Mouse (Mus musculus) Patski (cell line): Measurements from ENCODE around the gene Hipk2. TPM values are rescaled to one million over a fixed set of nuclear protein-coding genes. Genes with fewer than 3 reads are reported as not detected.

Experiments
- ATAC-seq: fragments of 100-300 bp; one replicate; pipeline ENCODE4 v1.8.0; 2021
- CTCF ChIA-PET: fragments of 350-600 bp; sonication (Branson Sonifier 250); formaldehyde crosslinking; loops from one replicate; lab custom pipeline; 2022; ENCODE audit warnings: inconsistent platforms; lab: Charles Lee
- POLR2A ChIA-PET: fragments of 350-600 bp; sonication (Branson Sonifier 250); formaldehyde crosslinking; loops from one replicate; lab custom pipeline; 2022; ENCODE audit warnings: antibody characterized with exemption, inconsistent platforms; lab: Charles Lee
- DNase-seq: peaks from one replicate; pipeline ENCODE4 v3.0.0-alpha.2; 2011; ENCODE audit warnings: low read depth, low spot score
- H3K27me3 ChIP-seq: fragments of 371-371 bp; one replicate; pipeline ENCODE4 v1.5.1; 2021
- CTCF ChIP-seq: fragments of 100-300 bp; IDR thresholded peaks from one replicate; pipeline ENCODE4 v1.5.1; 2021
- in situ Hi-C: fragments of 300-500 bp; cut with MboI; formaldehyde crosslinking; loops from 3 replicates; pipeline ENCODE4 v1.11.1; 2018; ENCODE audit warnings: low pct_unique_long_range_greater_than_20kb, mixed read lengths
- polyA plus RNA-seq: library from polyadenylated mRNA; unstranded; gene quantifications from one replicate; pipeline ENCODE4 v1.2.3, GENCODE M21; 2021

Gene Hipk2
- polyA plus RNA-seq, 1 experiment from 2014 or later = 28.2 TPM

- no peaks in the 10 kb centered on the region for H3K27me3 ChIP-seq
- DNase-seq = no peak
- in situ Hi-C loops = no loop called here
- TF ChIP-seq CTCF = no peak
- ChIA-PET CTCF (interaction anchor here (1.8 to 2.2 kb wide), 2 partner anchors 8 to 17 kb away, joined by 4 to 5 read pairs; no protein-coding TSS in a partner anchor), POLR2A (no interaction called here)
- ATAC-seq = no peak
Observed at GRCm38 (mm10) chr6:38785747-38786146, 90.2 kb downstream of the Hipk2 start.

DNA sequence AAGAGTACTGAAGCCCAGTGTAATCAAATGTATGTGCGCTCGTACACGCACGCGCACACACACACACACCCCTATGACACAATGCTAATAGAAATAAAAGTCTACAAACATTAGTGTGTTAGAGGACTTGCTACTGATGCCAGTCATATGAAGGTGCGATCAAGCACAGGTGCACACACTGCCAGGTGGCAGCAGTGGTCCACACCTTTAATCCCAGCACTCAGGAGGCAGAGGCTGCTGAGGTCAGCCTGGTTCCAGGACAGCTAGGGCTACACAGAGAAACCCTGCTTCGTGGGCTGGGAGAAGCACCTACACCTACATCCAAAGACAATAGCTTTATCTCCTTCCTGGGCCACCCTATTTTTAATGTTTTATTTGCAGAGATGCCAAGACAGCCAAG, 96.6 kb downstream of the Hipk2 start:
- CTCF ChIA-PET = interaction anchor here (0.7 to 1.7 kb wide), 2 partner anchors 11 to 13 kb away, joined by 3 read pairs; no protein-coding TSS in a partner anchor
- POLR2A ChIA-PET = no interaction called here
- DNase-seq = no peak
- no peak for TF ChIP-seq CTCF
- H3K27me3 ChIP-seq = no peaks in the 10 kb centered on the region
- ATAC-seq = no peak
- in situ Hi-C loops = no loop called here

GRCm38 (mm10) chr6:38778887-38779286, 97.1 kb downstream of the Hipk2 start:
- ChIA-PET POLR2A (interaction anchor here (0.6 kb wide), 1 partner anchor 1567 kb away, joined by 3 read pairs; no protein-coding TSS in a partner anchor), CTCF (interaction anchor here (0.7 to 1.7 kb wide), 2 partner anchors 10 to 13 kb away, joined by 3 read pairs; no protein-coding TSS in a partner anchor)
- in situ Hi-C loops = no loop called here
- ATAC-seq (no peak), DNase-seq (no peak)
- no peak for TF ChIP-seq CTCF
- no peaks in the 10 kb centered on the region for H3K27me3 ChIP-seq

DNA sequence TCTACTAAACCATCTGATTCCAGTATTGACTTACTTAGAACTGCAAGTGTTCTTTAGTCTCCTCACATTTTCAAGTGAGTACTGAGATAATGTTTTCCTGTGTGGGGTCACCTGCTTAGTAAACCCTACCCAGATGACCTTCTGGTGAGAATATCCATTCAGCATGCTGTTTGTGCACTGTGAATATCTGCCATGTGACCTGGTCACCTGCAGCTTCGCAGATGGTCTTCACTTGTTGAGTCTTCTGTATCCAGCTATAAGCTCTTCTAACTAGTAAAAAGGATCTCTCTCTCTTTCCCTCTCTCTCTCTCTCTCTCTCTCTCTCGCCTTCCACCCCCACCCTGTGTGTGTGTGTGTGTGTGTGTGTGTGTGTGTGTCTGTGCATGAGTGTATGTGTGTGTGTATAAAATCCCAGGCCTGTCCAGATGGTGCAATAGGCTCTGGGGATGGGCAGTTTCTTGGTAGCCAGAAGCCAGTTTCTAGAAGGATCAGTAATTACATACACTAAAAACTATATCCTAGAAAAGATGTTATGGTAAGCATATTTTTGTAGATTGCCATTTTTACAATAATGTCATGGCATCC, 99.9 kb downstream of the Hipk2 start:
- H3K27me3 ChIP-seq = no peaks in the 10 kb centered on the region
- no peak for TF ChIP-seq CTCF
- no peak for ATAC-seq
- ChIA-PET CTCF (no interaction called here), POLR2A (no interaction called here)
- in situ Hi-C loops = no loop called here
- no peak for DNase-seq

- ChIA-PET CTCF (interaction anchor here (1.2 to 1.6 kb wide), 4 partner anchors 11 to 36 kb away, joined by 3 to 5 read pairs (median 4); no protein-coding TSS in a partner anchor), POLR2A (interaction anchor here (0.8 kb wide), 1 partner anchor 11 kb away, joined by 3 read pairs; no protein-coding TSS in a partner anchor)
- H3K27me3 ChIP-seq = no peaks in the 10 kb centered on the region
- ATAC-seq (peak; percentile 62), DNase-seq (no peak)
- no peak for TF ChIP-seq CTCF
- in situ Hi-C loops = no loop called here
Observed at GRCm38 (mm10) chr6:38772836-38773518, 103.0 kb downstream of the Hipk2 start.

DNA sequence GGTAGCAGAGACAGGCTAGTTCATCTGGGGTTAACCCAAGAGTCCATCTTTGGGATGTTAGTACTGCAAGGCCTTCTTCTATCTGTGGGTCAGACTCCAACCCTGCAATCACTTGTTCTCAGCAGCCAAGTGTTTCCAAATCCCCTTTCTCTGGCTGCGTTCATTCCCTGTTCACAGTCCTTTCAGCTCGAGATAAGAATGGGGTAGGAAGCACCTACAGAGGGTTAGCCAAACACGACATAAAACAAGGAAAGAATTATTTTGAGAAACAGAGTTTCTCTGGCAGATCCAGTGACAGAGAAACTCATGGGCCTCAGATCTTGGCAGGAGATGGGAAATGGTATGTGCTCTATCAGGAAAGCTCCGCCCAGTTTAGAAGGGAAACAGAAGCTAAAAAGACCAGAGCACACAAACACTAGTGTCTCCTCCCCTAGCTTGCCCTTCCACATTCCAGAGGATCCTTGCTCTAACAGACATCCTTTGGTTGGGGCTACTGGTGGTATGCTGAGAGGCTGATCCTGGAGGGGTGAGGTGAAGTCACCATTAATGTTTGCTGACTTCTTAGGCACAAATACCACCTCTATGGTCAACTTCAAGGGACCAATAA, 104.8 kb downstream of the Hipk2 start:
- DNase-seq (no peak), ATAC-seq (no peak)
- no peak for TF ChIP-seq CTCF
- CTCF ChIA-PET = no interaction called here
- POLR2A ChIA-PET = no interaction called here
- in situ Hi-C loops = no loop called here
- no peaks in the 10 kb centered on the region for H3K27me3 ChIP-seq

GRCm38 (mm10) chr6:38769627-38770026, 106.3 kb downstream of the Hipk2 start:
- no peaks in the 10 kb centered on the region for H3K27me3 ChIP-seq
- ATAC-seq (no peak), DNase-seq (no peak)
- ChIA-PET POLR2A (no interaction called here), CTCF (interaction anchor here (1.0 kb wide), 1 partner anchor 20 kb away, joined by 3 read pairs; no protein-coding TSS in a partner anchor)
- in situ Hi-C loops = no loop called here
- no peak for TF ChIP-seq CTCF

- DNase-seq (no peak), ATAC-seq (no peak)
- H3K27me3 ChIP-seq = no peaks in the 10 kb centered on the region
- CTCF ChIA-PET = no interaction called here
- POLR2A ChIA-PET = no interaction called here
- no peak for TF ChIP-seq CTCF
- in situ Hi-C loops = no loop called here
Observed at GRCm38 (mm10) chr6:38762588-38763265, 113.2 kb downstream of the Hipk2 start.

DNA sequence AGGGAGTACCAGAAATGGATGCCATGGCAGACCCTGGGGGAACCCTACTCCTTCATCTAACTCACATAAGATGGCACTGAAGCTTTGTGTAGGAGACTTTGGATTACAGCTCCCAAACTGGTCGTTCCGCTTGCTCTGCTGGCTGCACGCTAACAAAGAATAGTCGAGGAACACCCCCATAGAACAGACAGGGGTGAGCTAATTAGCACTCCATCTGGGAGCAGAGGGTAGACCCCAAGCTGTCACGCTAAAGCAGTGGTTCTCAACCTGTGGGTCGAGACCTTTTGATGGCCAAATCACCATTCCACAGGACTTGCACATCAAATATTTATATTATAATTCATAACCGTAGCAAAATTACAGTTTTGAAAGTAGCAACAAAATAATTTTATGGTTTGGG, 114.0 kb downstream of the Hipk2 start:
- in situ Hi-C loops = no loop called here
- DNase-seq (no peak), ATAC-seq (no peak)
- no peak for TF ChIP-seq CTCF
- no peaks in the 10 kb centered on the region for H3K27me3 ChIP-seq
- ChIA-PET POLR2A (no interaction called here), CTCF (no interaction called here)

GRCm38 (mm10) chr6:38760911-38761706, 114.9 kb downstream of the Hipk2 start:
- ChIA-PET CTCF (no interaction called here), POLR2A (no interaction called here)
- H3K27me3 ChIP-seq = no peaks in the 10 kb centered on the region
- in situ Hi-C loops = no loop called here
- ATAC-seq (no peak), DNase-seq (no peak)
- no peak for TF ChIP-seq CTCF
